Mouse (Mus musculus) gastrocnemius, postnatal 10 days (tissue): ENCODE results near the gene Yy2. TPM values are rescaled to one million over a fixed set of nuclear protein-coding genes. Genes with fewer than 3 reads are reported as not detected.

Experiments
- DNase-seq: peaks from one replicate; pipeline ENCODE4 v3.0.0; 2021; ENCODE audit warnings: mixed read lengths
- long read RNA-seq, 2 experiments: library from polyadenylated mRNA; stranded (forward); transcript quantifications; one replicate each; pipeline ENCODE4 v2.0.0; 2021
- total RNA-seq, 2 experiments: library from RNA; stranded (reverse); gene quantifications; 2 replicates each; pipeline ENCODE4 v1.2.3; 2021

The Yy2 gene
- total RNA-seq: under 1 TPM in 1 of 2 experiments, not detected in 1; 0.45 TPM
- long read RNA-seq, experiment 1: 0 reads
- long read RNA-seq, experiment 2: 0 reads

- no peak for DNase-seq
These were observed at the start of gene Yy2 for GRCm38 (mm10) chrX:157568840-157569239. Yy2 (minus strand) TSS chrX:157568985.

DNA sequence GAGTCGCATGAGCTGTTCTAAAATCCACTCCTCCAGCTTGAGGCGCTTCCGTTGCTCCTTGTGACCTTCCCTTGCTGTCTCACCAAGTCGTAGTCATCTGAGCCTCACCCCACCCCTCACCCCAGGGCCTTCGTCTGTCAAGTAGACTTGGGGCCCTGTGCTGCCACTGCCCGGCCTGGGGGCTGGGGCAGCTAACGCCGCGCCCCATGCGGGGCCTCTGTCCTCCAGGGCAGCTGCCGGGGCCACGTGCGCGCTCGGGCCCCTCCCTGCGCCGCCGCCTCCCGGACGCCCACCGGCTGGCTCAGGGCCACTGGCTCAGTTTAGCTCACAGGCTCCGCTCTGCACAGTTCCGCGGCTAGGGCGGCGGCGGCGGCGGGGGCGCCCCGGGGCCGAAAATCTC lies 44.1 kb upstream of the Yy2 start:
- DNase-seq: no peak

GRCm38 (mm10) chrX:157601450-157601849 lies 32.7 kb upstream of the Yy2 start:
- DNase-seq: no peak

DNA sequence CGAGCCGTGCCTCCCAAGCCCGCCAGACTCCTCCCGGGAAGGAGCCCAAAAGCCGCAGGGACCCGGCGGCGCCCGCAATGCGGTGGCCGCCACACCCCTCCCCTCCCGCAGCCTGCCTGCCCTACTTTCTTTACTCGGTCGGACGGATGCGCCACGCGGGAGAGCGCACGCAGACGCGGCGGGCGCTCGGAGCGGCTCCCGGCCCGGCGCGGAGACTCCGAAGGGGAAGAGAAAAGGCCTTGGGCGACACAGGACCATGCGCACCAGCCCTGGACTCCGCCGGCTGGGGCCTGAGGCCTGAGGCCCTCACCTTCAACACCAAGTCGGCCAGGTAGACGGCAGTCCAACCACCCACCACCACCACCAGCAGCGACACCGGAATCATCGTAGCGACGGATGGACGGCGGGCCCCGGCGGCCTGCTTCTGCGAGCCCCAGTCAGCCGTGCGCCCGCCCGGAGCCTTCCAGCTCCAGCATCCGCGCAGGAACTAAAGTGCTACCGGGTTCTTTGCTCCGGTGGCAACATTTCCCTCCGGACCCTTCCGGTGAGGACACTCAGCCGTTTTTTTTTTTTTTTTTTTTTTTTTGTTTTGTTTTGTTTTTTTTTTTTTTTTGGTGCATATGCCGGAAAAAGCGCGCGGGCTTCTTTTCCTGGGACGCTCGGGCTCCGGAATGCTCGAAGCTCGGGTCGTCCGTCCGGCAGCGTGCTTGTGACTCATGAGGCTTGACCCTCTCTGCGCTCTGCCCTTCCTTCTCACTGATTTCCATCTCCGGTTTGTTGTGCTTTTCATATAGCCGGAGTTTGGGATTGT lies 29.6 kb upstream of the Yy2 start, which contains the start of gene Mbtps2:
Mbtps2 (minus strand) TSS at position 530 of the 811 bp plus-strand sequence.
- peak; percentile 53 for DNase-seq

GRCm38 (mm10) chrX:157597585-157598185 lies 28.9 kb upstream of the Yy2 start:
- DNase-seq: no peak

DNA sequence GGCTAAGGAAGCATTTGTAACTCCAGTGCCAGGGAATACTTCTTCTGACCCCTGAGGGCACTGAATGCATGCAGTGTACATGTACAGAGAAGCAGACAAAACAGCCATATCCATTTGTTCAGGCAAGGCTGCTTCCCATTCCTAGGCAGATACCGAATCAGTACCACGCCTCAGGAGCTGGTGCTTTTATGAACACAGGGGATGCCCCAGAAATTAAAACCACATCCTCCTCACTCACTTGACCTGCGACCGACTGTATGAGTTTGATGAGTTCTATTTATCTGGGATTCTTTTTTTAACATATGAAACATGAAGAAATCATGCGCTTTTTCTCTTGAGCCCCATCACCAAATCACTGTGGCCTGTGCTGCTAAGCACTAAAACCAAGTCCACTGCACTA lies 28.0 kb upstream of the Yy2 start:
- no peak for DNase-seq

- DNase-seq: no peak
These were observed 27.1 kb upstream of the Yy2 start for GRCm38 (mm10) chrX:157595927-157596326.

GRCm38 (mm10) chrX:157594606-157595005 lies 25.8 kb upstream of the Yy2 start:
- no peak for DNase-seq

DNA sequence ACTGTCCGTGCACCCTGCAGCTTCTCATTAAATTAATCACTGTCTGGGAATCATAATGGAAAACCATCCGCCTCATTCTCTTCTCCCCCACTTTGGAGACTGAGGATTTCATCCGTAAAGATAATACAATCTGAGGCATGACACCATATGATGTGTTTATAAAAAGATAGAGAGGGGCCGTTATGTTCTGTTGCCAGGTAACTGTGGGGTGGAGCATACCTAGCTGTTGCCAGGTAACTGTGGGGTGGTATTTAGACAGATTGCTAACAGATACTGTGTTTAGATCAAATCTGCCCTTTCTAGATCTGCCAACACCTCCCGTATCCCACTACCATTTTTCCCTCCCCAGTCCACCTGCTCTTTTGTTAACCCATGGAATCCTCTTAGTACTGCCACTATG lies 18.2 kb upstream of the Yy2 start:
- DNase-seq: no peak

- no peak for DNase-seq
These were observed 17.6 kb upstream of the Yy2 start for GRCm38 (mm10) chrX:157586397-157586796.

GRCm38 (mm10) chrX:157579108-157579614 lies 10.4 kb upstream of the Yy2 start:
- DNase-seq: no peak

DNA sequence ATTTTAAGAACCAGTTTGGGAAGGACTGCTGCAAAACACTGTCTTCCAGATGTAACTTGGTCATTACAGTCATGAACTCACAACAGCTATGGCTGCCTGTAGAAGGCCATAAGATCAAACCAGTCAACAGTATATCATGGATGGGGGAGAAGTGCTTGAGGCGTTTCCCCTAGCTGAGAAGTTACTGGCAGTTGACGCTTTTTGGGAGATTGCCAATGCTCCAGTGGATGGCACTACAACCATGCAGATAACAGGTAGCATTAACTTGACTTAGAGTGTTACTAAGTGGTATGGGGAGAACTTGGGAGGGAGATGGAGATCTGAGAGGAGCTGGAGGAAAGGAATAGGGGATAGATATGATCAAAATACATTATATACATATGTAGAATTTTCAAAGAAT lies 5.9 kb upstream of the Yy2 start:
- no peak for DNase-seq

DNA sequence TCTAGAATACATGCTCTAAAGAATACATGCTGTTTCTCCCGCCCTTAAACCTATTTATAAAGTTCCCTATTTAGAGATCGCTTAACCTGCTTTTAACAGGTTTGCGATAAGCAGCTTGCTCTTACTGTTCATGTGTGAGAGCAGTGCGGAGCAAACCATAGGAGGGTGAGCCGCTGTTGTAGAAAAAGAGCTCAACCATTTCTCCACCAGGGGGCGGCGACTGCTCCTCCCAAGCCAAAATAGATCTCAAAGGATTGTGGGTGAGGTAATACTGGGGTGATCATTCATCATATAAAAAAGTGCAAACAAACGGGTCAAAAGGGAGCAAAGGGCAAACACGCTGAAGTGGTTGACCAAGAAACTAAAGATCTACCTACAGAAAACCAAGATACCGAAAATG lies 5.0 kb downstream of the Yy2 start:
- peak; percentile 4 for DNase-seq

GRCm38 (mm10) chrX:157547082-157547481 lies 21.7 kb downstream of the Yy2 start:
- DNase-seq: no peak

Other genes starting within 250 kb of the Yy2 start
- gene Phex, start 153.7 kb downstream of the Yy2 start, total RNA-seq: 10 to 100 TPM in 1 of 2 experiments, 1 to 10 TPM in 1; 1.4 to 11.1 TPM
- 10 to 100 TPM; 44.4 to 49.1 TPM for gene Sms, start 76.7 kb downstream of the Yy2 start, total RNA-seq
- 10 to 100 TPM; 17.1 to 17.6 TPM for gene Mbtps2, start 29.7 kb upstream of the Yy2 start, total RNA-seq
- gene Smpx, start 129.9 kb upstream of the Yy2 start, total RNA-seq: 100 to 1,000 TPM; 518 to 571 TPM
- gene Klhl34, start 249.4 kb upstream of the Yy2 start, total RNA-seq: 1 to 10 TPM; 4.5 to 5.9 TPM